Mouse (Mus musculus) liver, embryonic 15.5 days (tissue): ENCODE data around the gene Npas3. TPM values are rescaled to one million over a fixed set of nuclear protein-coding genes. Genes with fewer than 3 reads are reported as not detected.
A peak's percentile ranks its signal among the peaks of the same experiment; 100 is the strongest.

Experiments
- ATAC-seq: fragments of 200-750 bp; cut with Nextera tagmentation; 2 replicates; pipeline ENCODE4 v1.8.0; 2017; ENCODE audit warnings: moderate number of reproducible peaks, mild to moderate bottlenecking, moderate library complexity; ENCODE audit not compliant: insufficient read depth
- H3K27ac ChIP-seq: fragments of 300-500 bp; sonication (generic); replicated peaks from 2 replicates; pipeline ENCODE4 v1.5.1; 2015; ENCODE audit warnings: mild to moderate bottlenecking, inconsistent platforms
- H3K27me3 ChIP-seq: fragments of 300-500 bp; sonication (generic); 2 replicates; pipeline ENCODE4 v1.6.1; 2015; ENCODE audit warnings: mild to moderate bottlenecking, inconsistent platforms
- H3K36me3 ChIP-seq: fragments of 300-500 bp; sonication (generic); replicated peaks from 2 replicates; pipeline ENCODE4 v1.6.1; 2015; ENCODE audit warnings: moderate library complexity, mild to moderate bottlenecking, inconsistent platforms
- H3K4me1 ChIP-seq: fragments of 300-500 bp; sonication (generic); replicated peaks from 2 replicates; pipeline ENCODE4 v1.6.1; 2015; ENCODE audit warnings: inconsistent platforms
- H3K4me2 ChIP-seq: fragments of 300-500 bp; sonication (generic); 2 replicates; pipeline ENCODE4 v1.6.1; 2015; ENCODE audit warnings: moderate library complexity, mild to moderate bottlenecking, inconsistent platforms
- H3K4me3 ChIP-seq: fragments of 300-500 bp; sonication (generic); replicated peaks from 2 replicates; pipeline ENCODE4 v1.5.1; 2015; ENCODE audit warnings: mild to moderate bottlenecking, inconsistent platforms
- H3K9ac ChIP-seq: fragments of 300-500 bp; sonication (generic); 2 replicates; pipeline ENCODE4 v1.6.1; 2015; ENCODE audit warnings: moderate library complexity, mild to moderate bottlenecking, inconsistent platforms
- H3K9me3 ChIP-seq: fragments of 300-500 bp; sonication (generic); replicated peaks from 2 replicates; pipeline ENCODE4 v1.6.1; 2016; ENCODE audit warnings: inconsistent platforms
- whole genome bisulfite sequencing: fragments of 180-500 bp; shearing (Covaris S2); methylation state at CpG from one replicate; pipeline ENCODE4 v1.1.7; 2015; ENCODE audit warnings: mixed read lengths; ENCODE audit not compliant: insufficient replicate concordance; 5-methylcytosine and 5-hydroxymethylcytosine counted together
- polyA plus RNA-seq: library from polyadenylated mRNA; unstranded; fragments of >200 nt; fragmentation: Nextera tagmentation; extraction: Ambion mirVana; gene quantifications from 2 replicates; pipeline ENCODE4 v1.2.1, GENCODE M21; 2015

Npas3 gene
- polyA plus RNA-seq, 1 experiment from 2014 or later = 0.33 TPM

DNA sequence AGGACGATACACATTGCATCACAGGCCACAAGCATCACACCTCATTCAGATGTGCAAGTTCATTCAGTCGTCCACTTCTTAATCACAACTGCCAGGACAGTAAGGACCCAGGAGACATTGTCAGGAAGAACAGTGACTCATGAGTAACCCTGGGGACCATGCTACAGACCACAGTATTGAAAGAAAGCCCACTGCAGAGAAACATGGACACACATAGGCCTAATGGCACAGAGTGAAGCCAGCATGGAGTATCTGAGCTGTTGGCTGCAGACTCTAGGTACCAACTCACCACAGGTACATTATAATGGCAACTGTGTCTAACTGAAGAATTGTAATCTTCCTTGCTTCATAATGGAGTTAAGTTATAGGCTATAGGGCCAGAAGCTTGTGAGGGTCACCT lies 561.6 kb downstream of the Npas3 start:
- no peak overlapping the region for H3K9ac ChIP-seq
- H3K4me1 ChIP-seq = no peaks in the 10 kb centered on the region
- WGBS = 63% methylated on average over 2 of the region's 2 CpGs
- no peaks in the 10 kb centered on the region for H3K9me3 ChIP-seq
- no peak for ATAC-seq
- H3K4me3 ChIP-seq = no peak overlapping the region
- no peak overlapping the region for H3K4me2 ChIP-seq
- no peaks in the 10 kb centered on the region for H3K27me3 ChIP-seq
- H3K36me3 ChIP-seq = no peaks in the 10 kb centered on the region
- no peak overlapping the region for H3K27ac ChIP-seq

DNA sequence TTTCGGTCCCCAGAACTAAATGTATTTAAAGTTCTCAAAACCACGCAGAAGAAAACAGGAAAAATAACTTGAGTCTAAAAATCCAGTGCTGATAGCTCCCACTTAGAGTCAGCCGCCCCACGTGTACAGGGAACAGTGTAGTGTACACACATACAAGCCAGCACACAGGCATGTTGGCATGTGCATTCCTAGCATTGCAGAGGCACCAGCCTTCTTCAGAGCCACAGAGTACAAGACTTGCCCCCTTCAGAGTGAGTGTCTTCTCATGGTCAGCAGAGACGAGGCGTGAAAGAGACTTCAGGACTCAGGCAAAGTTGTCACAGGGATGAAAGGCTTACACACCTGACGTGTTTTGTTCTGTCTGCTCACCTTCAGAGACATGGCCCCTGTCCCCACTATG lies 565.8 kb downstream of the Npas3 start:
- Histone ChIP-seq H3K4me1 (no peaks in the 10 kb centered on the region), H3K9me3 (no peaks in the 10 kb centered on the region), H3K9ac (no peak overlapping the region), H3K36me3 (no peaks in the 10 kb centered on the region), H3K27me3 (no peaks in the 10 kb centered on the region), H3K4me2 (no peak overlapping the region), H3K27ac (no peak overlapping the region), H3K4me3 (no peak overlapping the region)
- 68% methylated on average over 7 of the region's 7 CpGs for WGBS
- ATAC-seq = no peak

DNA sequence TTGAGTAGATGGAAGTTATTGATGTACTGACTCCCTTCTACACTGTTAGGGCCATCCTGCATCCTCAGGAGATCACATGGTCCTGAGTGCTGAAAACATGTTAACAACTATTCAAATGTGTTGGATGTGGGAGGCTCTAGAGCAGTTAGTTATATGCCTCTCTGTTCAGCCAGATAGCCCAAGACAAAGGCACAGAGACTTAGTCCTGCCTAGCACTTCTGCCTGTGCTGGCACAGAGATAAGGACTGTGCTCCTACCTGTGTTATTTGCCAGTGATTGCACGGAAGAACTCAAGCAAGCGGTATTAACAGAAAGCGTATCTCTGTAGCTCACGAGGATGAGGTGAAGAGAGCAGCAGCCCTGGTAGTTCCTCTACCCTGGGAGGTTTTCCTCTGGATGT lies 571.5 kb downstream of the Npas3 start:
- Histone ChIP-seq H3K36me3 (no peaks in the 10 kb centered on the region), H3K9ac (no peak overlapping the region), H3K9me3 (no peaks in the 10 kb centered on the region), H3K4me1 (peaks cover 6% of the 10 kb centered on the region), H3K4me2 (peak overlapping the region; percentile 23; the same call in 1 of the 2 replicates), H3K27ac (no peak overlapping the region), H3K27me3 (no peaks in the 10 kb centered on the region), H3K4me3 (no peak overlapping the region)
- peak; percentile 87 for ATAC-seq
- WGBS = 39% methylated on average over 4 of the region's 4 CpGs

DNA sequence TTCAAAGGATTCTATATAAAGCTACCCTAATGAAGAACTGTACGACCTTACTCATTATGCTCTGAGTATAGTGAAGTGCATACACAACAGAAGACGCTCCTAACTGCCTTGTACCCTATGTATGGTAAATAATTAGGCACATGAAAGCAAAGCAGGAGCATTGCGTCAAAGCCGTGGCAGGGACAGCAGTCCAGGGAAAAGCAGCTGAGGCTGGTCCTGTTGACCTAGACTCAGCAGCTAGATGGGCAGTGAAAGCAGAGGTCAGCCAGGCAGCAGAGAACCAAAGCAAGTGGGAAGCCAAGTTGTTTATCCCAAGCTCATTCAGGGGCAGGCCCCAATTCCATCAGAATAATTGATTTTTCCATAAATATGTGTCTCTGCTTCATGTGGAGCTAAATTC lies 574.4 kb downstream of the Npas3 start:
- Histone ChIP-seq H3K4me2 (no peak overlapping the region), H3K9me3 (no peaks in the 10 kb centered on the region), H3K9ac (no peak overlapping the region), H3K27ac (no peak overlapping the region), H3K36me3 (no peaks in the 10 kb centered on the region), H3K4me1 (peaks cover 6% of the 10 kb centered on the region), H3K27me3 (no peaks in the 10 kb centered on the region), H3K4me3 (no peak overlapping the region)
- ATAC-seq = no peak
- WGBS = 64% methylated on average over 4 of the region's 4 CpGs

DNA sequence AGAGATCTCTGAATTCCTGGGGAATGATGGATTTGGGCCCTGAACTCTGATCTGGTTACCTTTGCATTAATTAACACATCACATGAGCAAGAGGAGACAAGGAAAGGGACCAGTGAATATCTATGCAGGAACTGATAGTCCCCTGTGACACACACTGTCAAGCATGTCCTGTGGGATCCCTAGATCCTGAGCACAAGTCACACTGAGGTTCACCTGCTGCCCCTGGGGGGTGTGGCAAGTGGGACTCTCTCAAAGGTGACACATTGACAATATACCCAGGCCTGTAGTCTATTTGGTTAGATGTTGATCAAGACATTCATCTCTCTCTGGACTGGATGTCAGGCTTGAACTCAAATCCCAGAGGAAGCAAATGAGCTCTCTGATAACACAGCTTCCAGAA lies 576.8 kb downstream of the Npas3 start:
- no peak overlapping the region for H3K4me2 ChIP-seq
- H3K9ac ChIP-seq = no peak overlapping the region
- H3K36me3 ChIP-seq = no peaks in the 10 kb centered on the region
- H3K27me3 ChIP-seq = no peaks in the 10 kb centered on the region
- H3K27ac ChIP-seq = no peak overlapping the region
- H3K4me3 ChIP-seq = no peak overlapping the region
- H3K9me3 ChIP-seq = no peaks in the 10 kb centered on the region
- H3K4me1 ChIP-seq = peaks cover 5% of the 10 kb centered on the region
- ATAC-seq = no peak

DNA sequence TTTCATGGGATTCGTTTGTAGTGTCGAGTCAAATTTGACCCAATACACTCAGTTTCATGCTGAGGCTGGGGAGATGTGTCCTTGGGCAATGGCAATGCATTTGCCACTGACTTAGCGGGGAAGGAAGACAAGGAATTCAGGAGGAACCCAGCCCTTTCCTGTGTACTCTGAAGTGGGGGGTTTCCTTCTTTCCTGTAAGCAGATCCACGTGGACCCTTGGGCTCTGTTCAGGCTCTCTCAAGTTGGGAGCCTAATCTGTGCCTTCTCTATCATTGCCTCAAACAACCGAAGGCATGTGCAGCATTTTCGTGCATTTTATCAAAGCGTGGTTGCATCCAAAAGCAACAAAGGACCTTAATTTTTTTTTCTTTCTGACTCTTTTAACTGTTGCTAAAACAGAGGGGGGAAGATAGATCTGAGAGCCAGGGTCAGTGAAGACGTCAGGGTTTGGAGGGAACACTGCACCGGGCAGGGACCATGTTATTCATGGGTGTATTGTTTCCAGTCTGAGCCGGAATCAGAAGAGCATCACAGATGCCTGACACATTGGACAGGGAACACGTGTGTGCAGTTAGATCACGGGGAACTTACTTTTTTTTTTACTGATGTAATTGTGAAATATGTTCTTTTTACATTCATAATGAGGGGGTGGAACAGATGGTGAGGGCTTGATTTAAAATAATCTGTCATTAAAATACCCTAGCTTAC lies 577.6 kb downstream of the Npas3 start:
- H3K9ac ChIP-seq = no peak overlapping the region
- H3K4me1 ChIP-seq = peaks cover 7% of the 10 kb centered on the region
- H3K9me3 ChIP-seq = no peaks in the 10 kb centered on the region
- WGBS = 37% methylated on average over 12 of the region's 12 CpGs
- H3K4me2 ChIP-seq = no peak overlapping the region
- no peak overlapping the region for H3K27ac ChIP-seq
- no peak overlapping the region for H3K4me3 ChIP-seq
- H3K36me3 ChIP-seq = no peaks in the 10 kb centered on the region
- no peak for ATAC-seq
- H3K27me3 ChIP-seq = no peaks in the 10 kb centered on the region

DNA sequence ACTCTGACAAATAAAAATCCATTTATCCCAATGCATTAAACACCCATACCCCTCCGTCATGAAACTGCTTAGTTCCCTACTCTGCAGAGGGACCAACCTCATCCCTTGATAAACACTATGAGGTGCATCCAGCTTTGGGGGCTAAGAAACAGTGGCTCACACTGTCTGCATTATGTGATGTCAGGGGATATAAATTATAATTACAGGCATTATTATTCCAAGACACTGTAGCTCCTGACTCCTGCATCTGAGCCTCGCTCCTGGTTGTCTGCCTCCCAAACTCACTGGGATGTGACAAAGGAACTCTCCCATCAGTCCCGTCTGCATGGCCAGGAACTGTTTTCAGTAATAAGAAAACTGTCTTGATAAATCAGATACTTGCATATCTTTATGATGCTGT lies 578.3 kb downstream of the Npas3 start:
- Histone ChIP-seq H3K9me3 (no peaks in the 10 kb centered on the region), H3K4me1 (peaks cover 14% of the 10 kb centered on the region), H3K4me2 (no peak overlapping the region), H3K27me3 (no peaks in the 10 kb centered on the region), H3K4me3 (no peak overlapping the region), H3K9ac (no peak overlapping the region), H3K36me3 (no peaks in the 10 kb centered on the region), H3K27ac (no peak overlapping the region)
- WGBS = 57% methylated on average over 3 of the region's 3 CpGs
- ATAC-seq = no peak

DNA sequence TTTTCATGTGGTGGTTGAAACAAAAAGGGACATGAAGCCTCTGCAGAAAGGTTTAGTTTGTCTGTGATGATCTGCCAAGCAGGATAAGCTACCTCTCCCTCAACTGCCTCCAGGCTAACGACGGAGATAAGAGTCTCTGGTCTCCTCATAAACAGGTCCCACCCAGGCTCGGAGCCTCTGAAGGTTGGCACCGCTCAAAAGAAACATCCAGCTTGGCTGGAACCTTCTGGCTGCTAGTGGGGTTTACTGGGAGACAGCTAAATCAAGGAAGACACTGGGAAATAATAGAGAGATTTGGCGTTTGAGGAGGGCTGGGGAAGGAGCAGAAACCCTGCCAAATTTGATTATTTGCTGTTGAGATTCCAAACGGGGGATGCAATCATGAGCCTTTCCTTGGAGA lies 584.1 kb downstream of the Npas3 start:
- Histone ChIP-seq H3K27ac (peak overlapping the region; percentile 93), H3K4me1 (peaks cover 69% of the 10 kb centered on the region), H3K4me2 (peak overlapping the region; percentile 60), H3K27me3 (no peaks in the 10 kb centered on the region), H3K9ac (peak overlapping the region; percentile 38; the same call in 1 of the 2 replicates), H3K9me3 (no peaks in the 10 kb centered on the region), H3K36me3 (no peaks in the 10 kb centered on the region), H3K4me3 (peak overlapping the region; percentile 31)
- ATAC-seq = peak; percentile 89
- 23% methylated on average over 6 of the region's 6 CpGs for WGBS

DNA sequence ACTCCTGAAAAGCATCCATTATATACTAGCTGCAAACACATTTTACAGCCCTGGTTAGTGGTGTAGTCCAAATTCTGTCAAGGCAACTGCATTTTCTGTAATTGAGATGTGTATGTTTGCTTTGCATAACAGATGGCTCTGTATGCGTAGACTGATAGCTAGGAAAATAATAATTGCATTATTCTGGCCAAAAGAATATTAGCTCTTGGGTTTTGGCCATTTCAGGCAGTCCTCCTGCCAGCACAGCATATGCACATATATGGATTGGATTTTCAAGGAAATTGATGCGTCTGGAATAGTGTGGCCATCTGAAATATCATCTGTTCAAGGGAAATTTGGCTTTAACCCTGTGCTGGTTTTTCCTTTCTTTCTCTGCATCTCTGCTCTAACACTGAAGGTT lies 584.9 kb downstream of the Npas3 start:
- peak overlapping the region; percentile 31; the same call in 1 of the 2 replicates for H3K4me3 ChIP-seq
- no peak for ATAC-seq
- H3K4me1 ChIP-seq = peaks cover 72% of the 10 kb centered on the region
- no peaks in the 10 kb centered on the region for H3K27me3 ChIP-seq
- H3K27ac ChIP-seq = peak overlapping the region; percentile 93
- H3K36me3 ChIP-seq = no peaks in the 10 kb centered on the region
- no peaks in the 10 kb centered on the region for H3K9me3 ChIP-seq
- peak overlapping the region; percentile 60 for H3K4me2 ChIP-seq
- H3K9ac ChIP-seq = 0 out of 2 replicates have a peak overlapping the region, but pooled peaks have one; percentile 17
- 72% methylated on average over 2 of the region's 2 CpGs for WGBS

DNA sequence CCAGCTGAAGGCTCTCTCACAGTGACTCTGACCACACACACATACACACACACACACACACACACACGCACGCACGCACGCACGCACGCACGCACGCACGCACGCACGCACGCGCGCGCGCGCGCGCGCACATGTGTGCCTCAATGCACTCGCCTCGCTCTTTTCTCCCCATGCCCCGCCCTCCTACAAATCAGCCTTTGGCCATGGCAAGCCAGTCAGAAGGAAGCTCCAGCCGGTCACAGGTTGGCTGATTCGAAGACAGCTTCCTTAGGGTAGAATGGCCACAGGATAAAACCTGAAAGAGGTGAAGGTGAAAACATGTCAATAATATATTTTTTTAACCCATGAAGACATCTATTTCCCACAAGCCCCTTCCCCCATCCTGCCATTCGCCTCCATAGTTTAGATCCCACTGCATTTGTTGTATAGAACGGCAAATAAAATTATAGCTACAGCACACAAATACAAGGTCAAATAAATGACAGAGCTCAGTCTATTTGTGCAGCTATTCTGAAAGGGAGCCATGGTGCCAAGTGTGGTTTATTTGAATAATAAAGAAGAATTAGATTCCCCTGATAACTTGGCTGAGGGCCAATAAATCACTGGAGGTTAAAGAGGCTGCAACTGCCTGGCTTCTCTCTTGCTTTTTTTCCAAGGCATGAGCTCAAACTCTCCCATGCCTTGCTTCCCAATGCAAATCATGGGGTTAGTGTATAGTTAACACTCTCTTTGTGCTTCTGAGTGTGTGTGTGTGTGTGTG lies 587.7 kb downstream of the Npas3 start:
- ATAC-seq = no peak
- Histone ChIP-seq H3K27me3 (no peaks in the 10 kb centered on the region), H3K27ac (peak overlapping the region; percentile 93), H3K9me3 (no peaks in the 10 kb centered on the region), H3K4me1 (peaks cover 78% of the 10 kb centered on the region), H3K4me2 (no peak overlapping the region; the same call in 1 of the 2 replicates), H3K4me3 (no peak overlapping the region), H3K9ac (no peak overlapping the region), H3K36me3 (no peaks in the 10 kb centered on the region)
- 74% methylated on average over 27 of the region's 27 CpGs for WGBS

DNA sequence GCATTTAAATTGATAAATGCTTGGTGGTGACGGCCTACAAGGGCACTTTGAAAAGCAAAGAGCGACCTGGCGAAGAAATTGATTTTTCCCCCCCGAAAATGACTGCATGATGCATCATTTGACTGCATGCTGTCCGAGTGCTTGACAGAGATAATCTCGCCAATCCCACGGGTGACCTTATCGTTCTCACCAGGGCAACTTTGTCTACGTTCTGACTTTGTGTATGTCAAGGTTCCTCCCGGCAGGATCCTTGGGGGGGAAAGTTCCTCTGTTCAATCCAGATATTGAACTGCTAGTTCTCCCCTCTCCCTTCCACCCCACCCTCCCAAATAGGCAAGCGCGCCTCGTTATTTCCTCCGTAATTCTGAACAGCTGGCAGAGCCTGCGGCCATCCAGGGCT lies 588.9 kb downstream of the Npas3 start:
- 25% methylated on average over 15 of the region's 15 CpGs for WGBS
- H3K4me1 ChIP-seq = peaks cover 78% of the 10 kb centered on the region
- peak overlapping the region; percentile 93 for H3K27ac ChIP-seq
- no peaks in the 10 kb centered on the region for H3K36me3 ChIP-seq
- H3K4me2 ChIP-seq = peak overlapping the region; percentile 59
- H3K4me3 ChIP-seq = peak overlapping the region; percentile 1; the same call in 1 of the 2 replicates
- H3K27me3 ChIP-seq = no peaks in the 10 kb centered on the region
- no peaks in the 10 kb centered on the region for H3K9me3 ChIP-seq
- ATAC-seq = peak; percentile 83
- peak overlapping the region; percentile 28; the same call in 1 of the 2 replicates for H3K9ac ChIP-seq
